Mouse (Mus musculus): ENCODE measurements around the gene Itpa. TPM values are rescaled to one million over a fixed set of nuclear protein-coding genes. Genes with fewer than 3 reads are reported as not detected.
A peak's percentile ranks its signal among the peaks of the same experiment; 100 is the strongest.

The Itpa gene
- polyA plus RNA-seq, 1 experiment from 2014 or later = 87.8 TPM

- Histone ChIP-seq H3K9ac (replicated peaks; ENCODE audit: low read depth, low read length) (peak overlapping the region; percentile 26; the same call in 1 of the 2 replicates), H3K4me2 (replicated peaks; ENCODE audit: low read depth, low read length) (peak overlapping the region; percentile 53), H3K36me3 (ENCODE audit: control insufficient read depth, insufficient read depth, low read length) (no peaks in the 10 kb centered on the region), H3K4me1 (ENCODE audit: control insufficient read depth, insufficient read depth, low read length) (peaks cover 14% of the 10 kb centered on the region; the same call in 1 of the 2 replicates), H3K27ac (ENCODE audit: low read length) (no peak overlapping the region), H3K27me3 (ENCODE audit: control insufficient read depth, insufficient read depth, low read length) (peaks cover 14% of the 10 kb centered on the region), H3K9me3 (ENCODE audit: control insufficient read depth, low read depth, low read length) (no peaks in the 10 kb centered on the region), H3K4me3 (ENCODE audit: low read depth, low read length) (peak overlapping the region; percentile 23; the same call in 1 of the 2 replicates)
- 27% methylated on average over 14 of the region's 14 CpGs for WGBS
- no peak for ATAC-seq (ENCODE audit: insufficient number of reproducible peaks, insufficient read depth, low FRiP score, low read depth)
Measured at GRCm38 (mm10) chr2:130634006-130634738, 33.2 kb upstream of the Itpa start.

GRCm38 (mm10) chr2:130634739-130635411, 32.5 kb upstream of the Itpa start:
- Histone ChIP-seq H3K27ac (ENCODE audit: low read length) (no peak overlapping the region), H3K36me3 (ENCODE audit: control insufficient read depth, insufficient read depth, low read length) (no peaks in the 10 kb centered on the region), H3K9me3 (ENCODE audit: control insufficient read depth, low read depth, low read length) (no peaks in the 10 kb centered on the region), H3K9ac (replicated peaks; ENCODE audit: low read depth, low read length) (peak overlapping the region; percentile 26), H3K4me3 (ENCODE audit: low read depth, low read length) (peak overlapping the region; percentile 23), H3K27me3 (ENCODE audit: control insufficient read depth, insufficient read depth, low read length) (peaks cover 14% of the 10 kb centered on the region), H3K4me2 (replicated peaks; ENCODE audit: low read depth, low read length) (peak overlapping the region; percentile 53), H3K4me1 (ENCODE audit: control insufficient read depth, insufficient read depth, low read length) (peaks cover 14% of the 10 kb centered on the region; the same call in 1 of the 2 replicates)
- peak; percentile 44; the same call in 1 of the 2 replicates for ATAC-seq (ENCODE audit: insufficient number of reproducible peaks, insufficient read depth, low FRiP score, low read depth)
- WGBS = 5% methylated on average over 38 of the region's 38 CpGs

- WGBS = 29% methylated on average over 21 of the region's 21 CpGs
- no peak overlapping the region for H3K27ac ChIP-seq (ENCODE audit: low read length)
- no peaks in the 10 kb centered on the region for H3K9me3 ChIP-seq (ENCODE audit: control insufficient read depth, low read depth, low read length)
- peak overlapping the region; percentile 53; the same call in 1 of the 2 replicates for H3K4me2 ChIP-seq (replicated peaks; ENCODE audit: low read depth, low read length)
- peak overlapping the region; percentile 26; the same call in 1 of the 2 replicates for H3K9ac ChIP-seq (replicated peaks; ENCODE audit: low read depth, low read length)
- no peaks in the 10 kb centered on the region for H3K36me3 ChIP-seq (ENCODE audit: control insufficient read depth, insufficient read depth, low read length)
- no peak overlapping the region for H3K4me3 ChIP-seq (ENCODE audit: low read depth, low read length)
- H3K27me3 ChIP-seq (ENCODE audit: control insufficient read depth, insufficient read depth, low read length) = peaks cover 14% of the 10 kb centered on the region
- ATAC-seq (ENCODE audit: insufficient number of reproducible peaks, insufficient read depth, low FRiP score, low read depth) = no peak
- H3K4me1 ChIP-seq (ENCODE audit: control insufficient read depth, insufficient read depth, low read length) = peaks cover 14% of the 10 kb centered on the region; the same call in 1 of the 2 replicates
Measured at GRCm38 (mm10) chr2:130635847-130636246, 31.6 kb upstream of the Itpa start.

GRCm38 (mm10) chr2:130638101-130638611, 29.3 kb upstream of the Itpa start:
- H3K27ac ChIP-seq (ENCODE audit: low read length) = peak overlapping the region; percentile 66
- peak overlapping the region; percentile 2; the same call in 1 of the 2 replicates for H3K4me3 ChIP-seq (ENCODE audit: low read depth, low read length)
- WGBS = 27% methylated on average over 16 of the region's 16 CpGs
- H3K4me1 ChIP-seq (ENCODE audit: control insufficient read depth, insufficient read depth, low read length) = peaks cover 20% of the 10 kb centered on the region; the same call in 1 of the 2 replicates
- H3K4me2 ChIP-seq (replicated peaks; ENCODE audit: low read depth, low read length) = peak overlapping the region; percentile 23
- no peaks in the 10 kb centered on the region for H3K36me3 ChIP-seq (ENCODE audit: control insufficient read depth, insufficient read depth, low read length)
- peak; percentile 28; the same call in 1 of the 2 replicates for ATAC-seq (ENCODE audit: insufficient number of reproducible peaks, insufficient read depth, low FRiP score, low read depth)
- peaks cover 14% of the 10 kb centered on the region for H3K27me3 ChIP-seq (ENCODE audit: control insufficient read depth, insufficient read depth, low read length)
- H3K9ac ChIP-seq (replicated peaks; ENCODE audit: low read depth, low read length) = no peak overlapping the region
- H3K9me3 ChIP-seq (ENCODE audit: control insufficient read depth, low read depth, low read length) = no peaks in the 10 kb centered on the region

- no peak for ATAC-seq (ENCODE audit: insufficient number of reproducible peaks, insufficient read depth, low FRiP score, low read depth)
- Histone ChIP-seq H3K4me3 (ENCODE audit: low read depth, low read length) (no peak overlapping the region), H3K4me1 (ENCODE audit: control insufficient read depth, insufficient read depth, low read length) (peaks cover 19% of the 10 kb centered on the region; the same call in 1 of the 2 replicates), H3K9me3 (ENCODE audit: control insufficient read depth, low read depth, low read length) (no peaks in the 10 kb centered on the region), H3K36me3 (ENCODE audit: control insufficient read depth, insufficient read depth, low read length) (no peaks in the 10 kb centered on the region), H3K9ac (replicated peaks; ENCODE audit: low read depth, low read length) (no peak overlapping the region), H3K27ac (ENCODE audit: low read length) (no peak overlapping the region), H3K4me2 (replicated peaks; ENCODE audit: low read depth, low read length) (no peak overlapping the region), H3K27me3 (ENCODE audit: control insufficient read depth, insufficient read depth, low read length) (peaks cover 9% of the 10 kb centered on the region)
- WGBS = 75% methylated on average over 6 of the region's 6 CpGs
Measured at GRCm38 (mm10) chr2:130639276-130639675, 28.1 kb upstream of the Itpa start.

- peak overlapping the region; percentile 62; the same call in 1 of the 2 replicates for H3K4me3 ChIP-seq (ENCODE audit: low read depth, low read length)
- no peak overlapping the region for H3K9ac ChIP-seq (replicated peaks; ENCODE audit: low read depth, low read length)
- H3K27ac ChIP-seq (ENCODE audit: low read length) = no peak overlapping the region
- H3K4me1 ChIP-seq (ENCODE audit: control insufficient read depth, insufficient read depth, low read length) = 0 out of 2 replicates have a peak, but pooled peaks cover 6% of the 10 kb centered on the region
- no peak for ATAC-seq (ENCODE audit: insufficient number of reproducible peaks, insufficient read depth, low FRiP score, low read depth)
- H3K36me3 ChIP-seq (ENCODE audit: control insufficient read depth, insufficient read depth, low read length) = no peaks in the 10 kb centered on the region
- 50% methylated on average over 6 of the region's 6 CpGs for WGBS
- H3K27me3 ChIP-seq (ENCODE audit: control insufficient read depth, insufficient read depth, low read length) = peaks cover 1% of the 10 kb centered on the region; the same call in 1 of the 2 replicates
- H3K4me2 ChIP-seq (replicated peaks; ENCODE audit: low read depth, low read length) = peak overlapping the region; percentile 97
- no peaks in the 10 kb centered on the region for H3K9me3 ChIP-seq (ENCODE audit: control insufficient read depth, low read depth, low read length)
Measured at GRCm38 (mm10) chr2:130641351-130642025, 25.9 kb upstream of the Itpa start.

GRCm38 (mm10) chr2:130642197-130642660, 25.2 kb upstream of the Itpa start:
- peak; percentile 25; the same call in 1 of the 2 replicates for ATAC-seq (ENCODE audit: insufficient number of reproducible peaks, insufficient read depth, low FRiP score, low read depth)
- under 1% methylated on average over 23 of the region's 27 CpGs for WGBS
- Histone ChIP-seq H3K4me1 (ENCODE audit: control insufficient read depth, insufficient read depth, low read length) (0 out of 2 replicates have a peak, but pooled peaks cover 6% of the 10 kb centered on the region), H3K9me3 (ENCODE audit: control insufficient read depth, low read depth, low read length) (no peaks in the 10 kb centered on the region), H3K27ac (ENCODE audit: low read length) (no peak overlapping the region), H3K4me2 (replicated peaks; ENCODE audit: low read depth, low read length) (peak overlapping the region; percentile 97), H3K36me3 (ENCODE audit: control insufficient read depth, insufficient read depth, low read length) (no peaks in the 10 kb centered on the region), H3K4me3 (ENCODE audit: low read depth, low read length) (peak overlapping the region; percentile 62), H3K27me3 (ENCODE audit: control insufficient read depth, insufficient read depth, low read length) (no peaks in the 10 kb centered on the region), H3K9ac (replicated peaks; ENCODE audit: low read depth, low read length) (peak overlapping the region; percentile 58)
